Mouse (Mus musculus): Measurements from ENCODE around the gene Utp20.
"Not testable (repeated sequence)": the region's sequence is repeated elsewhere in the genome, so short reads cannot be mapped to it uniquely, and the experiment has no call there.

The Utp20 gene

DNA sequence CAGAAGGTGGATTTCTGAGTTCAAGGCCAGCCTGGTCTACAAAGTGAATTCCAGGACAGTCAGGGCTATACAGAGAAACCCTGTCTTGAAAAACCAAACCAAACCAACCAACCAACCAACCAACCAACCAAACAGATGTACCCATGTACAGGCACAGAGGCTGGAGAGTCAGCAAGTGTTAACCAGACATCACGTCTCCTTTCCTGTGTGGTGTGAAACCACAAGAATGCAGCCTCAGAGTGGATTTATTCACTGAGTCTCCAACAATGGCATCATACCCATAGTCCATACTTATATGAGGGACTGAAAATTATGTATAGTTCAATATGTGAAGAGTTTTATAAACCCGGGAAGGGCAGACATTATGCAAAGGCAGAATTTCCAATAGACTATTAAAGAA lies 43.5 kb downstream of the Utp20 start:
- not testable (repeated sequence) for DNase-seq

- no peak for DNase-seq
Observed at GRCm38 (mm10) chr10:88780716-88781115, 45.9 kb downstream of the Utp20 start.

GRCm38 (mm10) chr10:88776206-88776605 lies 50.4 kb downstream of the Utp20 start:
- DNase-seq, result no peak

DNA sequence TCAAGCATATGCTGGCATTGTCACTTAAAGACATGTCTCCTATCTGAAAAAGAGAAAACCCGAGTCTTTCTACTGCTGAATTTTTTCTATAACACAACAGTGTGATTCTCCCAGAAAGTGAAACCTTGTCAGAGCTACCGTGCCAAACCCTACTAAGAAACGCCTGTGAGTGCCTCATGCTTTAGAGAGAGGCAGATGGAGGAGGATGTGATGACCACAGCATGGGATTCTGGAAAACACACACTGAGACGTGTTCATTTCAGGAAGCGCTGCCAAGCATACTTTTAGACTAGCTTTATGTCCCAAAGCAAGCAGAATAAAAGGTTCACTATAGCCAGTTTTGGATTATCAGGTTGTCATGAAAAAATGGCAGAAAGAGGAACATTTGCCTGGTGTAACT lies 53.6 kb downstream of the Utp20 start:
- not testable (repeated sequence) for DNase-seq

GRCm38 (mm10) chr10:88769676-88770075 lies 56.9 kb downstream of the Utp20 start:
- DNase-seq, result no peak

DNA sequence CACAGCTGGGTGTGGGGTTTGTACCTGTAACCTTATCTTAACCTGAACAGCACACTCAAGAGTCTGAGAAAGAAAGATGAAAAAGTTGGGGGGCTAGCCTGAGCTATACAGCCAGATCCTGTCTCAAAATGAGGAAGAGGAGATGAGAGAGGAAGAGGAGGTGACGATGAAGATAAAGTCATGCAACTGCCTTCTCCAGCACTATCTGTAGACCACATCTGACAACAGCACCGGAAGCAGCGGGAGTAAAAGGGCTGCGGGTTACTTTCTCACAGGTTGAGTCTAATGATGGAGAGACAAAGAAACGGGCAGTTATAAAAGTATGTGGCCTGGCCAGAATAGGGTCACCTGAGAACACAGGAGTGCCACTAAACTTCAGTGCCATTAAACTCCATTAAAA lies 57.6 kb downstream of the Utp20 start:
- no peak for DNase-seq

DNA sequence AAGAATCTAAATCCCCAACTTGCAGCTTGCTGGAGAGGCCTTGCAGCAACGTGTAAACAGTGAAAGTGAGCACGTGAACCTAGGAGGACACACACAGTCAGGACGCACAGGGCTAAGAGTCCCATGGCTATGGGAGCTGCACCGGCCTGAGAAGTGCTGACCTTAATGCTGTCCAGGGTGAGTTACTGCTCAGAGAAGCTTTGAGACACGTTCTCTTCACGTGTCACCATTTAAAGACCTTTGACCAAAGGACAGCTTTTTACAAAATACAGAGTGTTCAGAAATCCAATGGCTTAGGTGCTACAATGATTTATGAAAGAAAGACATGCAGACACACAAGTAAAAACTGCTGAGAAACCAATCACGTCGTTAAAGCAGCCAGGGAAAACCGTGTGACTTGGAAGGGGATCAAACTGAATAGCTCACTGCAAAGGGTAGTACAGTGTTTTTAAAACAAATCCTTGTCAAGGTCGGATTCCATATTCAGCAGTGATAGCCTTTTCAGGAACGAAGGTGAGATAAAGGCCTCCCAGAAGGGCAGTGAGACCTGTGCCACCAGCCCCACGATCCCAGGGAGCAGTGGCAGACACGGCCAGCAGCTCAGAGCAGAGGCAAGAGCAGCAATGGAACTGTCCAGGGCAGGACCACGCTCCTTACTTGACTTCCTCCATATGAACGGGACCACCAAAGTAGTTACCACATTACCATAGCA lies 61.0 kb downstream of the Utp20 start:
- DNase-seq, result no peak

GRCm38 (mm10) chr10:88761524-88762212 lies 64.9 kb downstream of the Utp20 start:
- DNase-seq, result no peak

DNA sequence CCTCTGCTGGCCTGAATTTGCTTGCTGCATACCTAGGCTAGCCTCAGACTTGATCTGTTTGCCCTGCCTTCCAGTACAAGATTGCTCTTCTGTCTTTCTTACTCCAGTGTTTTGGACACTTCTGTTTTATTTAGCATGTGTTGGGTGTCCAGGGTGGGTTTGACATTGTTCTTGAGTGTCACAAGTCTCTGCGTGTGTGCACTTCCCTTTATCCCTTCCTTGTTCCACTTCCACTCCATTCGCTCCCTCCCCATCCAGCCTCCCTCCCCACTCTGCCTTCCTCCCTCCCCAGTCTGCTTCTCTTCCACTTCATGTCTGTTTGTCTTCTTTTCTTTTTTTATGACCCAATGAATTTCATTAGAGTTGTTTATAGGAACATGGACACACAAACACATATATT lies 85.2 kb downstream of the Utp20 start:
- DNase-seq, result no peak

DNA sequence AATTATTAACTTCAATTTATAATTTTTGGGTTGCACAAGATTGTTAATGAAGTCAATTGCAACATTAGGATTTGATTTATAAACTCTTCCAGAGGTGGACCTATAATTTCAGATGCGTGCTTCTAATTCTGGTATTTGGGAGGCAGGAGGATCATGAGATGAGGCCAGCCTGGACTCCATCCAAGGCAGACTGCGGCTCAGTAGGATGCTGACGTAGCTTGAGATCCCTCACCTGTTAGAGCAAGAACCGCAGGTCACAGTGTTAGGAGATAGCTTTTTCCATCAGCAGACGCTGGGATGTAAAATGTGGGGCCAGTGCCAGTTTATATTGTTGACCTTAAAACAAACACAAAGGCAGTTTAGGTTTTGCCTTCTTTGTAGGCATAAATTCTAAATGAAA lies 85.8 kb downstream of the Utp20 start:
- no peak for DNase-seq

GRCm38 (mm10) chr10:88739818-88740217 lies 86.8 kb downstream of the Utp20 start:
- DNase-seq, result no peak

- DNase-seq, result not testable (repeated sequence)
Observed at GRCm38 (mm10) chr10:88739074-88739473, 87.5 kb downstream of the Utp20 start.

DNA sequence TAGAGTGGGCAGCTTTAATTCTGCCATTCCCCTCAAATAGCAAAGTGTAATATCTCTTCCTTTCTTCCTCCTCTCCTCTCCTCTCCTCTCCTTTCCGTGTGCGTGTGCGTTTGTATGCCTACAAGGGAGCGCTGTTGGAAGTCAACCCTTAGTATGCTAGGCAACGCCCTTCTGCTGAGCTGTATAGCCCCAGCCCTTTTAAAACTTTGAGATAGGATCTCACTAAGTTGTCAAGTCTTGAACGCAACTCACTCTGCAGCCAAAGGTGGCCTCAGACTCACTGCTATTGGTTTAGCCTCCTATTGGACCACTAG lies 94.3 kb downstream of the Utp20 start:
- no peak for DNase-seq

- DNase-seq, result peak in 1 of 2 experiments; percentile 31
Observed at GRCm38 (mm10) chr10:88731496-88732308, 94.9 kb downstream of the Utp20 start.

- DNase-seq, result peak; percentile 74 to 75
Observed at GRCm38 (mm10) chr10:88730571-88731495, 95.8 kb downstream of the Utp20 start, which contains the start of gene Arl1. Arl1 (plus strand) TSS chr10:88730858.

GRCm38 (mm10) chr10:88728166-88728565 lies 98.4 kb downstream of the Utp20 start:
- no peak for DNase-seq

- no peak for DNase-seq
Observed at GRCm38 (mm10) chr10:88727128-88727527, 99.5 kb downstream of the Utp20 start.

DNA sequence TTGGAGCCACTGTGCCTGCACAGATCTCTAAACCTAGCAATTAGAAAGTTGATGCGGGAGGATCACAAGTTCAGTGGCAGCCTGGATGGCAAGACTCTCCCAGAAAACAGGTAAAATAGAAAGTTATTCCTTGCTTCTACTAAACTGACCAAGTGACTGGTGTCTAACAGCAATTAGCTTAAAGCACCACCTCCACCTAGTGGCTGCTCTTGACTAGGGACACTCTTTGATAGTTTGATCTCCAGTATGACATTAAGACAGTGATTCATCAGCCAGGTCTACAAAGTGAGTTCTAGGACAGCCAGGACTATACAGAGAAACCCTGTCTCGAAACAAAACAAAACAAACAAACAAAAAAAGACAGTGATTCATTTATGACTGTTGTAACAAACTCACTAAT lies 101.3 kb downstream of the Utp20 start:
- DNase-seq, result no peak

DNA sequence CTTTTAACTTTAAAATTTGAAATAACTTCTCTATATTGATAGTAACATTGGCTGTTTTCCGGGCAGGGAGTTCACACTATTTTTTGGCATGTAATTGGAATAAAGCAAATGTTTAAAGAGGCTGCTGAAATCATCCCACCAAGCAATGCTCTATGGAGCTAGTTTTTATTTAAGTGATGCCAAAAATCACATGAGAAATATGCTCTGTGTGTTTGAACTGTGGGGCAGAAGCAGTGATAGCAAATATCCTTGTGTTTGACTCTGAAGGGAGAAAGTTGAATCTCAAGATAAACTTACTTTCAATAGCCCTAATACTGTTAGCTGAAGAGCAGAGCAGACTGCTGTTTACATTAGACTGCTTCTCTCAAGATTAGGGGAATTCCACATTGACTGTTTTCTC lies 107.0 kb downstream of the Utp20 start:
- no peak for DNase-seq

GRCm38 (mm10) chr10:88717756-88718025 lies 108.9 kb downstream of the Utp20 start:
- DNase-seq, result no peak

DNA sequence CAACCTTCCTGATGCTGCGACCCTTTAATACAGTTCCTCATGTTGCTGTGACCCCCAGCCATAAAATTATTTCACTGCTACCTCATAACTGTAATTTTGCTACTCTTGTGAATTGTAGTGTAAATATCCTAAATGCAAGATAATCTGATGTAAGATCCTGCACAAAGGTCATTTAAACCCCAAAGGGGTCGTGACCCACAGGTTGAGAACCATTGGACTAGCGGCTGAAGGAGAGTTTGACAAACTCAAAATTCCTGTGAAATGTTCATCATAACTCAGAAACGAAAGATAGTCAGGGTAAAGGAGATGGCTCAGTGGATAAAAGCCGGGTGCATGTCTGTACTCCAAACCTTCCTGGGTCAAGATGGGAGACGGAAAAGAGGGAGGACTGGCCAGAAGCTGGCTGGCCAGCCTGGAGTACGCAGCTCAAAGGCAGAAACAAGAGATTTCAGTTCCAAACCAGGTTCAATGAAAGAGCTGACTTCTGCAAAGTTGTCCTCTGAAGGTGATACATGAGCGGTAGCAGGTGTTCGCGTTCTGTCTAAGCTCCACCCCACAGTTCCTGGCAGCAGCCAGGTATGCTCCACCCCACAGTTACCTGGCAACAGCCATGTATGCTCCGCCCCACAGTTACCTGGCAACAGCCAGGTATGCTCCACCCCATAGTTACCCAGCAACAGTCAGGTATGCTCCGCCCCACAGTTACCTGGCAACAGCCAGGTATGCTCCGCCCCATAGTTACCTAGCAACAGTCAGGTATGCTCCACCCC lies 109.4 kb downstream of the Utp20 start:
- DNase-seq, result no peak

- DNase-seq, result no peak
Observed at GRCm38 (mm10) chr10:88715621-88716020, 111.0 kb downstream of the Utp20 start.

Measured in thymus, adult 18-20 months (tissue).